Comparison of ENCODE assay signal across 14 mouse cellular contexts in genomic region chr5:129066541-129067230, GRCm38 (mm10). TPM values are rescaled to one million over a fixed set of nuclear protein-coding genes. Genes with fewer than 3 reads are reported as not detected.
DNase-seq lines count a peak whose midpoint lies in the region; ATAC-seq and TF ChIP-seq lines count a peak whose summit lies in the region.
"Had no signal": no experiment of that assay in that cellular context is flagged by ENCODE, and none has a peak within 500 bp of the region (broad histone marks: within the 10 kb centered on the region; RNA-seq: fewer than 3 reads in every experiment).

No protein-coding gene starts in this region.

- peak; percentile 14 for DNase-seq in kidney, postnatal 10 days
- DNase-seq in kidney, postnatal 36 days, result no peak
- peak; percentile 31 for DNase-seq in lung, postnatal 10 days
- no peak for DNase-seq in frontal cortex, postnatal 36 days (ENCODE audit: low spot score in 2 of 2)
- no peak for DNase-seq in forebrain, postnatal 0 days
- DNase-seq: cerebellum, adult 9-11 months; layer of hippocampus, postnatal 36 days; liver, postnatal 0 days had no signal

- H3K36me3 ChIP-seq in heart, embryonic 15.5 days, result no peaks in the 10 kb centered on the region
- H3K36me3 ChIP-seq in intestine, embryonic 15.5 days, result no peaks in the 10 kb centered on the region
- H3K36me3 ChIP-seq in forebrain, postnatal 0 days (ENCODE audit: insufficient read depth), result no peaks in the 10 kb centered on the region
- H3K36me3 ChIP-seq: G1E; midbrain, embryonic 13.5 days had no signal

- no peak overlapping the region for H3K4me3 ChIP-seq in brown adipose tissue, adult 24 weeks (ENCODE audit: insufficient read depth, low read depth, low read length)
- no peak overlapping the region for H3K4me3 ChIP-seq in heart, embryonic 15.5 days
- no peak overlapping the region for H3K4me3 ChIP-seq in intestine, embryonic 15.5 days (replicated peaks)
- H3K4me3 ChIP-seq in forebrain, postnatal 0 days (ENCODE audit: low read depth, low read length), result no peak overlapping the region
- H3K4me3 ChIP-seq: midbrain, embryonic 13.5 days had no signal

- WGBS in heart, embryonic 15.5 days, result 68% methylated on average over 8 of the region's 8 CpGs
- WGBS in intestine, embryonic 15.5 days, result 77% methylated on average over 8 of the region's 8 CpGs
- 95% methylated on average over 8 of the region's 8 CpGs for WGBS in forebrain, postnatal 0 days

- H3K9me3 ChIP-seq in heart, embryonic 15.5 days (replicated peaks), result no peaks in the 10 kb centered on the region
- H3K9me3 ChIP-seq in intestine, embryonic 15.5 days, result no peaks in the 10 kb centered on the region
- H3K9me3 ChIP-seq in forebrain, postnatal 0 days (ENCODE audit: low read length), result no peaks in the 10 kb centered on the region
- H3K9me3 ChIP-seq: midbrain, embryonic 13.5 days had no signal

- no peak for TF ChIP-seq CTCF in forebrain, postnatal 0 days (IDR thresholded peaks at IDR 0.05; ENCODE audit: low read depth)

- H3K27ac ChIP-seq in brown adipose tissue, adult 24 weeks (replicated peaks; ENCODE audit: low read depth, low read length), result 0 out of 2 replicates have a peak overlapping the region, but pooled peaks have one; percentile 7
- H3K27ac ChIP-seq in heart, embryonic 15.5 days, result 0 out of 2 replicates have a peak overlapping the region, but pooled peaks have one; percentile 31
- no peak overlapping the region for H3K27ac ChIP-seq in intestine, embryonic 15.5 days
- H3K27ac ChIP-seq in forebrain, postnatal 0 days (ENCODE audit: low read depth, low read length), result no peak overlapping the region
- H3K27ac ChIP-seq: midbrain, embryonic 13.5 days had no signal

- H3K27me3 ChIP-seq in heart, embryonic 15.5 days, result peaks cover 22% of the 10 kb centered on the region
- no peaks in the 10 kb centered on the region for H3K27me3 ChIP-seq in intestine, embryonic 15.5 days (replicated peaks)
- H3K27me3 ChIP-seq in forebrain, postnatal 0 days (ENCODE audit: insufficient read depth, low read length), result no peaks in the 10 kb centered on the region

- H3K9ac ChIP-seq in heart, embryonic 15.5 days, result no peak overlapping the region
- no peak overlapping the region for H3K9ac ChIP-seq in intestine, embryonic 15.5 days
- H3K9ac ChIP-seq in forebrain, postnatal 0 days, result no peak overlapping the region
- H3K9ac ChIP-seq: liver, postnatal 0 days; midbrain, embryonic 13.5 days had no signal

- ATAC-seq in heart, embryonic 15.5 days (replicated peaks; ENCODE audit: insufficient number of reproducible peaks, insufficient read depth, low FRiP score, low read depth), result no peak
- no peak for ATAC-seq in intestine, embryonic 15.5 days
- ATAC-seq in forebrain, postnatal 0 days, result no peak
- ATAC-seq: inflammation-experienced regulatory T-cells, adult 6 months; liver, postnatal 0 days; midbrain, embryonic 13.5 days had no signal

- H3K4me1 ChIP-seq in brown adipose tissue, adult 24 weeks (ENCODE audit: control insufficient read depth, insufficient read depth, insufficient read length, low read length), result no peaks in the 10 kb centered on the region
- peaks cover 8% of the 10 kb centered on the region for H3K4me1 ChIP-seq in heart, embryonic 15.5 days (replicated peaks)
- H3K4me1 ChIP-seq in intestine, embryonic 15.5 days (replicated peaks), result peaks cover 8% of the 10 kb centered on the region; the same call in 1 of the 2 replicates
- H3K4me1 ChIP-seq in forebrain, postnatal 0 days (ENCODE audit: insufficient read depth), result peaks cover 13% of the 10 kb centered on the region; the same call in 1 of the 2 replicates

- H3K4me2 ChIP-seq in heart, embryonic 15.5 days, result no peak overlapping the region
- no peak overlapping the region for H3K4me2 ChIP-seq in intestine, embryonic 15.5 days (replicated peaks)
- no peak overlapping the region for H3K4me2 ChIP-seq in forebrain, postnatal 0 days (ENCODE audit: low read depth)
- H3K4me2 ChIP-seq: midbrain, embryonic 13.5 days had no signal

RNA-seq across cellular contexts. Expression of gene Adgrd1, which starts 29.9 kb away (rescaled TPM):
- polyA plus RNA-seq in brown adipose tissue, adult 24 weeks (2012; ENCODE audit: insufficient read depth, insufficient read length, missing spikeins), result 2.0 and 6.1 TPM in 2 replicates
- polyA plus RNA-seq in heart, embryonic 15.5 days (2015; fragmentation: Nextera tagmentation; extraction: Ambion mirVana), result 2.4 and 3.1 TPM in 2 replicates
- polyA plus RNA-seq in intestine, embryonic 15.5 days (2015; fragmentation: Nextera tagmentation; extraction: Ambion mirVana), result 1.2 and 1.3 TPM in 2 replicates
- 0.46 and 1.0 TPM in 2 replicates for total RNA-seq in forebrain, postnatal 0 days (2014; rRNA removed)
- polyA plus RNA-seq in forebrain, postnatal 0 days (2015; fragmentation: Nextera tagmentation; extraction: Ambion mirVana), result 0.19 and 0.22 TPM in 2 replicates
- polyA plus RNA-seq: G1E had no signal

RNA-seq across cellular contexts. Expression of gene Ran, which starts 46.8 kb away (rescaled TPM):
- polyA plus RNA-seq in brown adipose tissue, adult 24 weeks (2012; ENCODE audit: insufficient read depth, insufficient read length, missing spikeins), result 71.5 and 92.5 TPM in 2 replicates
- polyA plus RNA-seq in heart, embryonic 15.5 days (2015; fragmentation: Nextera tagmentation; extraction: Ambion mirVana), result 321 and 323 TPM in 2 replicates
- polyA plus RNA-seq in intestine, embryonic 15.5 days (2015; fragmentation: Nextera tagmentation; extraction: Ambion mirVana), result 527 and 602 TPM in 2 replicates
- 258 and 312 TPM in 2 replicates for total RNA-seq in forebrain, postnatal 0 days (2014; rRNA removed)
- 330 and 336 TPM in 2 replicates for polyA plus RNA-seq in forebrain, postnatal 0 days (2015; fragmentation: Nextera tagmentation; extraction: Ambion mirVana)

RNA-seq across cellular contexts. Expression of gene Stx2, which starts 58.3 kb away (rescaled TPM):
- polyA plus RNA-seq in brown adipose tissue, adult 24 weeks (2012; ENCODE audit: insufficient read depth, insufficient read length, missing spikeins), result 5.5 and 8.2 TPM in 2 replicates
- 21.0 and 25.7 TPM in 2 replicates for polyA plus RNA-seq in heart, embryonic 15.5 days (2015; fragmentation: Nextera tagmentation; extraction: Ambion mirVana)
- 21.1 and 24.1 TPM in 2 replicates for polyA plus RNA-seq in intestine, embryonic 15.5 days (2015; fragmentation: Nextera tagmentation; extraction: Ambion mirVana)
- total RNA-seq in forebrain, postnatal 0 days (2014; rRNA removed), result 17.4 and 18.5 TPM in 2 replicates
- 9.4 and 12.5 TPM in 2 replicates for polyA plus RNA-seq in forebrain, postnatal 0 days (2015; fragmentation: Nextera tagmentation; extraction: Ambion mirVana)

Comparison
In these comparisons a context has a peak if more than half of its experiments do, and no peak if none do; other contexts are left out.
1. DNase-seq: peak in kidney, postnatal 10 days (single experiment) and lung, postnatal 10 days (single experiment); none in kidney, postnatal 36 days (0 of 2), frontal cortex, postnatal 36 days (0 of 2) and forebrain, postnatal 0 days (single experiment).
2. H3K27ac ChIP-seq: peak in brown adipose tissue, adult 24 weeks (single experiment) and heart, embryonic 15.5 days (single experiment); none in intestine, embryonic 15.5 days (single experiment) and forebrain, postnatal 0 days (single experiment).